Mouse (Mus musculus): ENCODE measurements around the gene Lmln. TPM values are rescaled to one million over a fixed set of nuclear protein-coding genes. Genes with fewer than 3 reads are reported as not detected.
"Not testable (repeated sequence)": the region's sequence is repeated elsewhere in the genome, so short reads cannot be mapped to it uniquely, and the experiment has no call there.

The Lmln gene
- polyA plus RNA-seq, 1 experiment: 1.3 TPM

- DNase-seq (ENCODE audit: low read depth in 1 of 2, low spot score in 2 of 2): no peak
These were observed 19.1 kb upstream of the Lmln start for GRCm38 (mm10) chr16:33043268-33043667.

GRCm38 (mm10) chr16:33048004-33048403, 14.3 kb upstream of the Lmln start:
- Histone ChIP-seq H3K4me3 (ENCODE audit: extremely low read depth, insufficient read depth, insufficient read length) (no peak overlapping the region), H3K27me3 (ENCODE audit: control insufficient read depth, insufficient read depth, low read length) (no peaks in the 10 kb centered on the region), H3K36me3 (ENCODE audit: control insufficient read depth, insufficient read depth, low read length) (no peaks in the 10 kb centered on the region), H3K4me1 (ENCODE audit: control insufficient read depth, insufficient read depth, insufficient read length) (no peaks in the 10 kb centered on the region; the same call in 1 of the 2 replicates), H3K27ac (ENCODE audit: insufficient read depth, low read length) (no peak overlapping the region)
- TF ChIP-seq CTCF (IDR thresholded peaks at IDR 0.05; ENCODE audit: extremely low read depth, insufficient read depth, insufficient read length, insufficient replicate concordance) (no peak), POLR2A (IDR thresholded peaks at IDR 0.05; ENCODE audit: low read depth, low read length) (no peak)
- WGBS: 88% methylated on average over 1 of the region's 1 CpGs
- DNase-seq (ENCODE audit: low read depth in 1 of 2, low spot score in 2 of 2): no peak

More at GRCm38 (mm10) chr16:33043268-33043667, 19.1 kb upstream of the Lmln start:
- H3K4me3 ChIP-seq (ENCODE audit: extremely low read depth, insufficient read depth, insufficient read length): no peak overlapping the region
- TF ChIP-seq CTCF (IDR thresholded peaks at IDR 0.05; ENCODE audit: extremely low read depth, insufficient read depth, insufficient read length, insufficient replicate concordance) (no peak), POLR2A (IDR thresholded peaks at IDR 0.05; ENCODE audit: low read depth, low read length) (no peak)
- H3K27me3 ChIP-seq (ENCODE audit: control insufficient read depth, insufficient read depth, low read length): no peaks in the 10 kb centered on the region
- WGBS: 23% methylated on average over 2 of the region's 2 CpGs
- H3K4me1 ChIP-seq (ENCODE audit: control insufficient read depth, insufficient read depth, insufficient read length): no peaks in the 10 kb centered on the region; the same call in 1 of the 2 replicates
- no peaks in the 10 kb centered on the region for H3K36me3 ChIP-seq (ENCODE audit: control insufficient read depth, insufficient read depth, low read length)
- no peak overlapping the region for H3K27ac ChIP-seq (ENCODE audit: insufficient read depth, low read length)

DNA sequence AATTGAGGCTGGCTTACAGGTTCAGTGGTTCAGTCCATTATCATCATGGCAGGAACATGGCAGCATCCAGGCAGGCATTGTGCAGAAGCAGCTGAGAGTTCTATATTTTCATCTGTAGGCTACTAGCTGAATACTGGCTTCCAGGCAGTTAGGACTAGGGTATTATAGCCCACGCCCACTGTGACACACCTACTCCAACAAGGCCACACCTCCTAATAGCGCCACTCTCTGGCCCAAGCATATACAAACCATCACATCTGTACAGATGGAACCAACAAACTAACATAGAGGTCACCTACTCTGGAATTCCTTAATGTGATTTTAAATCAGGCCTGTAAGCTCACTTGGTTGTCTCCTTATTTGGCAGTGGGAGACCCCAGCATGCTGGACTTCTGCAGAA, 13.6 kb upstream of the Lmln start:
- DNase-seq (ENCODE audit: low read depth in 1 of 2, low spot score in 2 of 2): no peak
- Histone ChIP-seq H3K27ac (ENCODE audit: insufficient read depth, low read length) (no peak overlapping the region), H3K36me3 (ENCODE audit: control insufficient read depth, insufficient read depth, low read length) (no peaks in the 10 kb centered on the region), H3K4me3 (ENCODE audit: extremely low read depth, insufficient read depth, insufficient read length) (no peak overlapping the region), H3K27me3 (ENCODE audit: control insufficient read depth, insufficient read depth, low read length) (no peaks in the 10 kb centered on the region), H3K4me1 (ENCODE audit: control insufficient read depth, insufficient read depth, insufficient read length) (no peaks in the 10 kb centered on the region)
- no peak for TF ChIP-seq POLR2A (IDR thresholded peaks at IDR 0.05; ENCODE audit: low read depth, low read length)
- no peak for TF ChIP-seq CTCF (IDR thresholded peaks at IDR 0.05; ENCODE audit: extremely low read depth, insufficient read depth, insufficient read length, insufficient replicate concordance)
- 81% methylated on average over 2 of the region's 2 CpGs for WGBS

- H3K27me3 ChIP-seq (ENCODE audit: control insufficient read depth, insufficient read depth, low read length): no peaks in the 10 kb centered on the region
- WGBS: 82% methylated on average over 16 of the region's 16 CpGs
- TF ChIP-seq POLR2A (IDR thresholded peaks at IDR 0.05; ENCODE audit: low read depth, low read length) (no peak), CTCF (IDR thresholded peaks at IDR 0.05; ENCODE audit: extremely low read depth, insufficient read depth, insufficient read length, insufficient replicate concordance) (no peak)
These were observed 12.5 kb upstream of the Lmln start for GRCm38 (mm10) chr16:33049809-33050208.

GRCm38 (mm10) chr16:33053141-33053540, 9.2 kb upstream of the Lmln start:
- Histone ChIP-seq H3K27me3 (ENCODE audit: control insufficient read depth, insufficient read depth, low read length) (no peaks in the 10 kb centered on the region), H3K36me3 (ENCODE audit: control insufficient read depth, insufficient read depth, low read length) (peaks cover 3% of the 10 kb centered on the region; the same call in 1 of the 2 replicates), H3K27ac (ENCODE audit: insufficient read depth, low read length) (no peak overlapping the region), H3K4me3 (ENCODE audit: extremely low read depth, insufficient read depth, insufficient read length) (no peak overlapping the region), H3K4me1 (ENCODE audit: control insufficient read depth, insufficient read depth, insufficient read length) (peaks cover 3% of the 10 kb centered on the region; the same call in 1 of the 2 replicates)
- TF ChIP-seq CTCF (IDR thresholded peaks at IDR 0.05; ENCODE audit: extremely low read depth, insufficient read depth, insufficient read length, insufficient replicate concordance) (no peak), POLR2A (IDR thresholded peaks at IDR 0.05; ENCODE audit: low read depth, low read length) (no peak)
- 57% methylated on average over 5 of the region's 5 CpGs for WGBS
- no peak for DNase-seq (ENCODE audit: low read depth in 1 of 2, low spot score in 2 of 2)

More at GRCm38 (mm10) chr16:33049809-33050208, 12.5 kb upstream of the Lmln start:
- H3K4me3 ChIP-seq (ENCODE audit: extremely low read depth, insufficient read depth, insufficient read length): no peak overlapping the region
- DNase-seq (ENCODE audit: low read depth in 1 of 2, low spot score in 2 of 2): no peak
- H3K27ac ChIP-seq (ENCODE audit: insufficient read depth, low read length): no peak overlapping the region
- no peaks in the 10 kb centered on the region for H3K36me3 ChIP-seq (ENCODE audit: control insufficient read depth, insufficient read depth, low read length)
- no peaks in the 10 kb centered on the region for H3K4me1 ChIP-seq (ENCODE audit: control insufficient read depth, insufficient read depth, insufficient read length)

DNA sequence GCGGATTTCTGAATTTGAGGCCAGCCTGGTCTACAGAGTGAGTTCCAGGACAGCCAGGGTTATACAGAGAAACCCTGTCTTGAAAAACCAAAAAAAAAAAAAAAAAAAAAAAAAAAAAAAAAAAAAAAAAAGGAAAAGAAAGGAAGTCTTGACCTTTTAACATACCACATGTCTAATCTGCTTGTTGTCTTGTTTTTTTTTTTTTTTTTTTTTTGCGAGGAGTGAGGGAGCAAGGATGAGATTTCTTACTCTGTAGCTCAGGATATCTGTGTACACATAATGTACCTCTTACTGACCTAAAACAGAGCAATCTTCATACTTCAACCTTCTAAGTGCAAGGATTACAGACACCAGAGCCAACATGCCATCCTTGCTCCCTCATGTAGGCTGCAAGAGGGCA, 7.4 kb upstream of the Lmln start:
- H3K27me3 ChIP-seq (ENCODE audit: control insufficient read depth, insufficient read depth, low read length); DNase-seq (ENCODE audit: low read depth in 1 of 2, low spot score in 2 of 2); H3K4me3 ChIP-seq (ENCODE audit: extremely low read depth, insufficient read depth, insufficient read length); H3K27ac ChIP-seq (ENCODE audit: insufficient read depth, low read length); H3K4me1 ChIP-seq (ENCODE audit: control insufficient read depth, insufficient read depth, insufficient read length): not testable (repeated sequence)
- H3K36me3 ChIP-seq (ENCODE audit: control insufficient read depth, insufficient read depth, low read length): peaks cover 15% of the 10 kb centered on the region
- WGBS: 75% methylated on average over 2 of the region's 2 CpGs

DNA sequence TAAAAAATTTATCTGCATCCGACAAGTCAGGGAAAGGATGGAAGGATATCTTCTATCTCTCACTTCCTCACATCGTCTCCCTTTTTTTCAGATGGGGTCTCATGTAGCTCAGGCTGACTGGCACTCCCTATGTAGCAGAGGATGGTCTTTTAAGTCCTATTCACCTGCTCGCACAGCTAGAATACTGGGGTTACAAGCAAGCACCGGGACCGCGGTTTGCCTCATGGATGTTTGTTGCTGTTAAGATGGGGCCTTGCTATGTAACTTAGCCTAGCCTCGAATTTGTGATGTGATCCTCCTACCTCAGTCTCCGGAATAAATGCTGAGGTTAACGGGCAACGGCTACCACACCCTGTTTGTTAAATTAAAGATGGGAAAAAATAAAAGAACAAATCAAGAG, 6.7 kb upstream of the Lmln start:
- 16% methylated on average over 10 of the region's 10 CpGs for WGBS
- DNase-seq (ENCODE audit: low read depth in 1 of 2, low spot score in 2 of 2): no peak
- no peak overlapping the region for H3K27ac ChIP-seq (ENCODE audit: insufficient read depth, low read length)
- no peaks in the 10 kb centered on the region for H3K27me3 ChIP-seq (ENCODE audit: control insufficient read depth, insufficient read depth, low read length)
- TF ChIP-seq POLR2A (IDR thresholded peaks at IDR 0.05; ENCODE audit: low read depth, low read length): no peak
- TF ChIP-seq CTCF (IDR thresholded peaks at IDR 0.05; ENCODE audit: extremely low read depth, insufficient read depth, insufficient read length, insufficient replicate concordance): no peak
- H3K36me3 ChIP-seq (ENCODE audit: control insufficient read depth, insufficient read depth, low read length): peaks cover 15% of the 10 kb centered on the region
- no peak overlapping the region for H3K4me3 ChIP-seq (ENCODE audit: extremely low read depth, insufficient read depth, insufficient read length)
- H3K4me1 ChIP-seq (ENCODE audit: control insufficient read depth, insufficient read depth, insufficient read length): peaks cover 3% of the 10 kb centered on the region; the same call in 1 of the 2 replicates
